Mouse (Mus musculus) stomach, embryonic 14.5 days (tissue): ENCODE results near the gene Jkamp. TPM values are rescaled to one million over a fixed set of nuclear protein-coding genes. Genes with fewer than 3 reads are reported as not detected.
A peak's percentile ranks its signal among the peaks of the same experiment; 100 is the strongest.

Experiments used
- ATAC-seq: fragments of 200-750 bp; cut with Nextera tagmentation; 2 replicates; pipeline ENCODE4 v1.8.0; 2017; ENCODE audit warnings: low read depth, moderate TSS enrichment; ENCODE audit not compliant: insufficient number of reproducible peaks, insufficient read depth, low FRiP score
- H3K27ac ChIP-seq: fragments of 300-500 bp; sonication (generic); 2 replicates; pipeline ENCODE4 v1.5.1; 2014; ENCODE audit warnings: mild to moderate bottlenecking, low read length, moderate library complexity, mixed read lengths
- H3K27me3 ChIP-seq: fragments of 300-500 bp; sonication (generic); 2 replicates; pipeline ENCODE4 v1.6.1; 2014; ENCODE audit warnings: low read length, control low read depth, mixed read lengths; ENCODE audit not compliant: control insufficient read depth, insufficient read depth
- H3K36me3 ChIP-seq: fragments of 300-500 bp; sonication (generic); 2 replicates; pipeline ENCODE4 v1.6.1; 2014; ENCODE audit warnings: mild to moderate bottlenecking, control low read depth, low read length, moderate library complexity, mixed read lengths; ENCODE audit not compliant: control insufficient read depth, insufficient read depth
- H3K4me1 ChIP-seq: fragments of 300-500 bp; sonication (generic); 2 replicates; pipeline ENCODE4 v1.6.1; 2014; ENCODE audit warnings: low read length, control low read depth, mixed read lengths; ENCODE audit not compliant: control insufficient read depth, insufficient read depth
- H3K4me2 ChIP-seq: fragments of 300-500 bp; sonication (generic); replicated peaks from 2 replicates; pipeline ENCODE4 v1.6.1; 2014; ENCODE audit warnings: low read depth, low read length, control low read depth
- H3K4me3 ChIP-seq: fragments of 300-500 bp; sonication (generic); 2 replicates; pipeline ENCODE4 v1.5.1; 2014; ENCODE audit warnings: low read depth, low read length, control low read depth
- H3K9ac ChIP-seq: fragments of 300-500 bp; sonication (generic); replicated peaks from 2 replicates; pipeline ENCODE4 v1.6.1; 2014; ENCODE audit warnings: low read depth, mild to moderate bottlenecking, control low read depth, low read length, moderate library complexity, mixed read lengths
- H3K9me3 ChIP-seq: fragments of 300-500 bp; sonication (generic); 2 replicates; pipeline ENCODE4 v1.6.1; 2016; ENCODE audit warnings: low read depth, low read length, control low read depth; ENCODE audit not compliant: control insufficient read depth
- WGBS: fragments of 180-500 bp; shearing (Covaris S2); extraction: QIAGEN DNeasy Blood & Tissue Kit; methylation state at CpG from one replicate; pipeline ENCODE4 v1.1.7; 2014; 5-methylcytosine and 5-hydroxymethylcytosine counted together
- polyA plus RNA-seq: library from polyadenylated mRNA; unstranded; fragments of >200 nt; fragmentation: Nextera tagmentation; extraction: Ambion mirVana; gene quantifications from 2 replicates; pipeline ENCODE4 v1.2.1, GENCODE M21; 2014

Gene Jkamp
- polyA plus RNA-seq, 1 experiment from 2014 or later: 62.8 TPM

DNA sequence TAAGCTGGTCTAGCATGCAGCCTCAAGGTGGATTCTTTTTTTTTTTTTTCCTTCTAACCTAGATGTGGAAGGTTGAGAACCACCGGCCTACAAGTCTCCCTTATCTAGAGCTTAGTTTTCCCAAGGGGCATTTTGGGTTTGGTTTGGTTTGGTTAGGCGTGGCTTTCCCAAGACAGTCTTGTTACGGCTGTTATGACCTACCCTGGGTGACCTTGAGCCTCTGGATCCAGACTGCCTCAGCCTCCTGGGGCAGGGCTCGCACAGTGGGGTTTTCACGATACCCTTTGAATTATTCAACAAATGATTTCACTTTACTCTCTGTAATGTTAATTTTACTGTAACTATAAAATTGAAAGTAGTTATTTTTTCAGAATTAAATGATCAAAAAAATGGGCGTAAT is 17.4 kb downstream of the Jkamp start:
- ATAC-seq: no peak
- no peaks in the 10 kb centered on the region for H3K4me1 ChIP-seq
- H3K27ac ChIP-seq: no peak overlapping the region
- H3K36me3 ChIP-seq: peaks cover 11% of the 10 kb centered on the region; the same call in 1 of the 2 replicates
- WGBS: 78% methylated on average over 6 of the region's 6 CpGs
- no peak overlapping the region for H3K4me2 ChIP-seq
- no peaks in the 10 kb centered on the region for H3K9me3 ChIP-seq
- H3K9ac ChIP-seq: no peak overlapping the region
- no peak overlapping the region for H3K4me3 ChIP-seq
- H3K27me3 ChIP-seq: no peaks in the 10 kb centered on the region

GRCm38 (mm10) chr12:72104027-72104426 is 18.6 kb downstream of the Jkamp start:
- no peak overlapping the region for H3K27ac ChIP-seq
- no peaks in the 10 kb centered on the region for H3K27me3 ChIP-seq
- no peak overlapping the region for H3K4me3 ChIP-seq
- no peaks in the 10 kb centered on the region for H3K9me3 ChIP-seq
- no peak overlapping the region for H3K4me2 ChIP-seq
- H3K36me3 ChIP-seq: 0 out of 2 replicates have a peak, but pooled peaks cover 10% of the 10 kb centered on the region
- WGBS: 80% methylated on average over 5 of the region's 5 CpGs
- ATAC-seq: no peak
- H3K9ac ChIP-seq: no peak overlapping the region
- no peaks in the 10 kb centered on the region for H3K4me1 ChIP-seq

GRCm38 (mm10) chr12:72104525-72105281 is 19.3 kb downstream of the Jkamp start:
- ATAC-seq: 0 out of 2 replicates have a peak, but pooled peaks have one; percentile 56
- no peak overlapping the region for H3K27ac ChIP-seq

DNA sequence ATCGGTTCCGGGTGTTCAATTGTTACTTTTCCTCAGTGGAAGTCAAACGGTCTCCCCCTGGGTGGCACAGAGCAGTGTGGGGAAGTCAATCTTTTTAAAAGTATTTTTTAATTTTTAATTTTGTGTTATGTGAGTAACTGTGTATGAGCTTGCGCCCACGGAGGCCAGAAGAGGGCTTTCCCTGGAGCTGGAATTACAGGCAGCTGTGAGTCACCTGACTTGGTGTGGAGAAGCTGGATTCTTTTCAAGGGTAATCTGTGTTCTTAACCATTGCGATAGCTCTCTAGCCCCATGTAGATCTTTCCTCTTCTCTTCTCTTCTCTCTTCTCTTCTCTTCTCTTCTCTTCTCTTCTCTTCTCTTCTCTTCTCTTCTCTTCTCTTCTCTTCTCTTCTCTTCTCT is 29.7 kb downstream of the Jkamp start:
- no peaks in the 10 kb centered on the region for H3K4me1 ChIP-seq
- no peak overlapping the region for H3K4me2 ChIP-seq
- H3K27me3 ChIP-seq: no peaks in the 10 kb centered on the region
- 72% methylated on average over 6 of the region's 6 CpGs for WGBS
- no peak overlapping the region for H3K27ac ChIP-seq
- H3K36me3 ChIP-seq: no peaks in the 10 kb centered on the region
- ATAC-seq: no peak
- no peak overlapping the region for H3K9ac ChIP-seq
- H3K4me3 ChIP-seq: no peak overlapping the region
- H3K9me3 ChIP-seq: no peaks in the 10 kb centered on the region

More at GRCm38 (mm10) chr12:72104525-72105281, 19.3 kb downstream of the Jkamp start:
- no peak overlapping the region for H3K4me2 ChIP-seq
- H3K27me3 ChIP-seq: no peaks in the 10 kb centered on the region
- H3K9ac ChIP-seq: no peak overlapping the region
- 30% methylated on average over 14 of the region's 14 CpGs for WGBS
- H3K4me1 ChIP-seq: no peaks in the 10 kb centered on the region
- no peak overlapping the region for H3K4me3 ChIP-seq
- H3K36me3 ChIP-seq: 0 out of 2 replicates have a peak, but pooled peaks cover 9% of the 10 kb centered on the region
- H3K9me3 ChIP-seq: no peaks in the 10 kb centered on the region

- no peak overlapping the region for H3K4me2 ChIP-seq
- no peak overlapping the region for H3K4me3 ChIP-seq
- H3K27ac ChIP-seq: no peak overlapping the region
- H3K9ac ChIP-seq: no peak overlapping the region
- no peaks in the 10 kb centered on the region for H3K4me1 ChIP-seq
- H3K9me3 ChIP-seq: no peaks in the 10 kb centered on the region
- H3K27me3 ChIP-seq: no peaks in the 10 kb centered on the region
- H3K36me3 ChIP-seq: no peaks in the 10 kb centered on the region
- no peak for ATAC-seq
- WGBS: 72% methylated on average over 22 of the region's 23 CpGs
Observed at GRCm38 (mm10) chr12:72115686-72116345, 30.4 kb downstream of the Jkamp start.

- H3K9me3 ChIP-seq: no peaks in the 10 kb centered on the region
- ATAC-seq: no peak
- WGBS: 90% methylated on average over 10 of the region's 10 CpGs
- no peak overlapping the region for H3K4me2 ChIP-seq
- H3K27me3 ChIP-seq: no peaks in the 10 kb centered on the region
- H3K9ac ChIP-seq: no peak overlapping the region
- no peak overlapping the region for H3K4me3 ChIP-seq
- no peaks in the 10 kb centered on the region for H3K4me1 ChIP-seq
- no peak overlapping the region for H3K27ac ChIP-seq
- H3K36me3 ChIP-seq: no peaks in the 10 kb centered on the region
Observed at GRCm38 (mm10) chr12:72129203-72129602, 43.8 kb downstream of the Jkamp start.

- ATAC-seq: no peak
- Histone ChIP-seq H3K9me3 (no peaks in the 10 kb centered on the region), H3K4me2 (no peak overlapping the region), H3K4me1 (no peaks in the 10 kb centered on the region), H3K27ac (no peak overlapping the region), H3K36me3 (no peaks in the 10 kb centered on the region), H3K27me3 (no peaks in the 10 kb centered on the region), H3K4me3 (no peak overlapping the region), H3K9ac (no peak overlapping the region)
- 91% methylated on average over 4 of the region's 4 CpGs for WGBS
Observed at GRCm38 (mm10) chr12:72150786-72151185, 65.4 kb downstream of the Jkamp start.
